Mouse (Mus musculus) forebrain, embryonic 14.5 days (tissue): ENCODE measurements around the gene Amigo1. TPM values are rescaled to one million over a fixed set of nuclear protein-coding genes. Genes with fewer than 3 reads are reported as not detected.
"Not testable (repeated sequence)": the region's sequence is repeated elsewhere in the genome, so short reads cannot be mapped to it uniquely, and the experiment has no call there.

Source experiments
- ATAC-seq: fragments of 200-750 bp; cut with Nextera tagmentation; 2 replicates; pipeline ENCODE4 v1.8.0; 2017; ENCODE audit warnings: mild to moderate bottlenecking, moderate library complexity
- DNase-seq: peaks from one replicate; pipeline ENCODE4 v3.0.0-alpha.2; 2015; ENCODE audit warnings: low spot score
- H3K27ac ChIP-seq: fragments of 300-500 bp; sonication (generic); 2 replicates; pipeline ENCODE4 v1.5.1; 2014; ENCODE audit warnings: low read depth, mild to moderate bottlenecking, control low read depth, low read length, moderate library complexity
- H3K27me3 ChIP-seq: fragments of 300-500 bp; sonication (generic); replicated peaks from 2 replicates; pipeline ENCODE4 v1.6.1; 2014; ENCODE audit warnings: low read length, control low read depth, mixed read lengths; ENCODE audit not compliant: control insufficient read depth, insufficient read depth
- H3K36me3 ChIP-seq: fragments of 300-500 bp; sonication (generic); 2 replicates; pipeline ENCODE4 v1.6.1; 2014; ENCODE audit warnings: low read length, control low read depth; ENCODE audit not compliant: control insufficient read depth, insufficient read depth
- H3K4me1 ChIP-seq: fragments of 300-500 bp; sonication (generic); 2 replicates; pipeline ENCODE4 v1.6.1; 2014; ENCODE audit warnings: antibody characterized with exemption, low read length, control low read depth; ENCODE audit not compliant: control insufficient read depth, insufficient read depth
- H3K4me2 ChIP-seq: fragments of 300-500 bp; sonication (generic); 2 replicates; pipeline ENCODE4 v1.6.1; 2014; ENCODE audit warnings: mild to moderate bottlenecking, control low read depth, low read length
- H3K4me3 ChIP-seq: fragments of 300-500 bp; sonication (generic); 2 replicates; pipeline ENCODE4 v1.5.1; 2014; ENCODE audit warnings: low read depth, low read length, control low read depth
- H3K9ac ChIP-seq: fragments of 300-500 bp; sonication (generic); 2 replicates; pipeline ENCODE4 v1.6.1; 2014; ENCODE audit warnings: mild to moderate bottlenecking, low read length, control low read depth, moderate library complexity
- H3K9me3 ChIP-seq: fragments of 300-500 bp; sonication (generic); replicated peaks from 2 replicates; pipeline ENCODE4 v1.6.1; 2016; ENCODE audit warnings: low read length, control low read depth, mixed read lengths; ENCODE audit not compliant: control insufficient read depth
- WGBS: fragments of 180-500 bp; shearing (Covaris S2); extraction: QIAGEN DNeasy Blood & Tissue Kit; methylation state at CpG from one replicate; pipeline ENCODE4 v1.1.7; 2014; 5-methylcytosine and 5-hydroxymethylcytosine counted together
- polyA plus RNA-seq: library from polyadenylated mRNA; unstranded; fragments of >200 nt; fragmentation: Nextera tagmentation; extraction: Ambion mirVana; gene quantifications from 2 replicates; pipeline ENCODE4 v1.2.1, GENCODE M21; 2014

The Amigo1 gene
- polyA plus RNA-seq, 1 experiment from 2014 or later, result 4.8 TPM

- WGBS, result 86% methylated on average over 8 of the region's 8 CpGs
- no peak for DNase-seq
- no peak overlapping the region for H3K9ac ChIP-seq
- no peaks in the 10 kb centered on the region for H3K27me3 ChIP-seq
- peak overlapping the region; percentile 97 for H3K27ac ChIP-seq
- peak overlapping the region; percentile 74; the same call in 1 of the 2 replicates for H3K4me2 ChIP-seq
- ATAC-seq, result no peak
- peaks cover 29% of the 10 kb centered on the region for H3K4me1 ChIP-seq
- peaks cover 9% of the 10 kb centered on the region for H3K36me3 ChIP-seq
- H3K4me3 ChIP-seq, result no peak overlapping the region
- no peaks in the 10 kb centered on the region for H3K9me3 ChIP-seq
Observed at GRCm38 (mm10) chr3:108212406-108212805, 26.3 kb downstream of the Amigo1 start.

DNA sequence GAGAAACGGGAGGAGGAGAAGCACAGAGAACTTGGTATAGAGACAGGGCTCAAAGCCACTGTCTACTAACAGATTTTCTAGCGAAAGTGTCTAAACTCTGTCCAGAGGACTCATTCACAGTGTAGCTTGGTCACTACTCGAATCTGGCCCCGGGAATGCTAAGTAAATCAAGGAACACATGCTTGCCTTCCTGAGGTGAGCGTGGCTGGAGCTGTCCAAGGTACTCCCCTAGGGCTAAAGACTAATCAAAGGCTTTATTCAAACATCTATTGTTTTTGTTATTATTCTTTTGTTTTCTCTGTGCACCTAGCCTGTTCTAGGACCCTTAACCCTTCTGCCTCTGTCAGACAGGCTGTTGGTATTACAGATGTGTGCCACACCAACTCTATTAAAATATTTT lies 28.6 kb downstream of the Amigo1 start:
- Histone ChIP-seq H3K27me3 (no peaks in the 10 kb centered on the region), H3K4me1 (peaks cover 12% of the 10 kb centered on the region; the same call in 1 of the 2 replicates), H3K9me3 (no peaks in the 10 kb centered on the region), H3K4me2 (no peak overlapping the region), H3K4me3 (no peak overlapping the region), H3K27ac (no peak overlapping the region), H3K36me3 (no peaks in the 10 kb centered on the region), H3K9ac (no peak overlapping the region)
- DNase-seq (no peak), ATAC-seq (no peak)
- 16% methylated on average over 5 of the region's 5 CpGs for WGBS

DNA sequence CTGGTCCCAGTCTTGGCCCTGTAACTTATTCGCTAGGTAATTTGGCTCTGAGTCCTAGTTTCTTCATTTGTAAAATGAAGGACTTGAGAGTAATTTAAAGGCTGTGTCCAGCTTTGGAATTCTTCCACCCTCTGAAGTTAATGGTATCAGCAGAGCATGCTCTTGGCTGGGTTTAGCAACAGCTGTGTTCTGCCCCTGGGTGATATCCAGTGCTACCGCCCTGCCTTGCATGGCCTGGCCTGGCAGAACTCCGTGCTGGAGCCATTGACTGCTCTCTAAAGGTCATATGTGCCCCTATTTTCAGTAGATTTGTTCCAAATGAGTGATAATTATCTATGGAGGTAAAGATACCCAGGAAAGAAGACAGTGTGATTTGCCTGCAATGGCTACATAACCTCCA lies 34.5 kb downstream of the Amigo1 start:
- Histone ChIP-seq H3K4me2 (no peak overlapping the region), H3K4me3 (no peak overlapping the region), H3K4me1 (no peaks in the 10 kb centered on the region), H3K36me3 (no peaks in the 10 kb centered on the region), H3K9me3 (no peaks in the 10 kb centered on the region), H3K27ac (no peak overlapping the region), H3K9ac (no peak overlapping the region), H3K27me3 (peaks cover 11% of the 10 kb centered on the region; the same call in 1 of the 2 replicates)
- 73% methylated on average over 3 of the region's 3 CpGs for WGBS
- ATAC-seq (no peak), DNase-seq (no peak)

GRCm38 (mm10) chr3:108225711-108226557 lies 39.8 kb downstream of the Amigo1 start:
- no peaks in the 10 kb centered on the region for H3K9me3 ChIP-seq
- ATAC-seq (peak; percentile 32), DNase-seq (no peak)
- H3K36me3 ChIP-seq, result no peaks in the 10 kb centered on the region
- no peak overlapping the region for H3K27ac ChIP-seq
- WGBS, result 3% methylated on average over 57 of the region's 67 CpGs
- H3K27me3 ChIP-seq, result peaks cover 30% of the 10 kb centered on the region
- peaks cover 9% of the 10 kb centered on the region; the same call in 1 of the 2 replicates for H3K4me1 ChIP-seq
- peak overlapping the region; percentile 40 for H3K4me3 ChIP-seq
- peak overlapping the region; percentile 71 for H3K4me2 ChIP-seq
- peak overlapping the region; percentile 56 for H3K9ac ChIP-seq

- DNase-seq (peak; percentile 69), ATAC-seq (peak; percentile 70)
- no peak within 1 kb of the TSS for H3K27ac ChIP-seq
- H3K4me1 ChIP-seq, result peaks cover 9% of the 10 kb centered on the region; the same call in 1 of the 2 replicates
- H3K4me2 ChIP-seq, result peak within 1 kb of the TSS; percentile 71
- H3K4me3 ChIP-seq, result peak within 1 kb of the TSS; percentile 40
- H3K36me3 ChIP-seq, result no peaks in the 10 kb centered on the region
- H3K9me3 ChIP-seq, result no peaks in the 10 kb centered on the region
- peaks cover 30% of the 10 kb centered on the region for H3K27me3 ChIP-seq
- peak within 1 kb of the TSS; percentile 56 for H3K9ac ChIP-seq
- WGBS, result 1% methylated on average over 44 of the region's 44 CpGs
Observed at GRCm38 (mm10) chr3:108226558-108227350, 40.6 kb downstream of the Amigo1 start, which contains the start of gene Sypl2. Gene Sypl2 (minus strand): TSS chr3:108226648.

- Histone ChIP-seq H3K4me1 (peaks cover 9% of the 10 kb centered on the region; the same call in 1 of the 2 replicates), H3K36me3 (no peaks in the 10 kb centered on the region), H3K9me3 (no peaks in the 10 kb centered on the region), H3K9ac (no peak overlapping the region), H3K4me3 (0 out of 2 replicates have a peak overlapping the region, but pooled peaks have one; percentile 40), H3K27me3 (peaks cover 30% of the 10 kb centered on the region), H3K27ac (no peak overlapping the region), H3K4me2 (peak overlapping the region; percentile 71; the same call in 1 of the 2 replicates)
- ATAC-seq (no peak), DNase-seq (no peak)
- WGBS, result 83% methylated on average over 2 of the region's 2 CpGs
Observed at GRCm38 (mm10) chr3:108227521-108227920, 41.4 kb downstream of the Amigo1 start.

DNA sequence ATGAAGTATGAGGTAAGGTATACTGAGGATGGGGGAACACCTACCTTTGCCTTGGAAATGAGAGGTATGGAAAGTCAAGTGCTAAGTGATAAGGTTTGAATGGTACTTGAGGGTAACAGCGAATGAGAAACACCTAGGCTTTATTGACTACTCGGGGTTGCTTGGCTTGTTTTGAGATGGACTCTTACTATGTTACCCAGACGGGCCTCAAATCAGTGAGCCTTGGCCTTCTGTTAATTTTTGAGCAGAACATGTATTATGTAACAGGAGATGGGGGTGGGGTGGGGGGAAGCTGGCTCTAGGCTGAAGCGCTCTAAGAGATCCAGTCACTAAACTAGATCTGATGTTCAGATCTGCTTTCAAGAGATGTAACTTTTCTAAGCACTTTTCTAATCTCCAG lies 45.5 kb downstream of the Amigo1 start:
- no peak overlapping the region for H3K27ac ChIP-seq
- no peak overlapping the region for H3K9ac ChIP-seq
- DNase-seq (no peak), ATAC-seq (no peak)
- H3K4me2 ChIP-seq, result no peak overlapping the region
- WGBS, result 80% methylated on average over 4 of the region's 4 CpGs
- no peaks in the 10 kb centered on the region for H3K9me3 ChIP-seq
- peaks cover 11% of the 10 kb centered on the region; the same call in 1 of the 2 replicates for H3K27me3 ChIP-seq
- H3K4me3 ChIP-seq, result no peak overlapping the region
- peaks cover 2% of the 10 kb centered on the region; the same call in 1 of the 2 replicates for H3K4me1 ChIP-seq
- no peaks in the 10 kb centered on the region for H3K36me3 ChIP-seq

- H3K27ac ChIP-seq, DNase-seq, H3K9ac ChIP-seq, H3K4me3 ChIP-seq, H3K4me2 ChIP-seq, H3K9me3 ChIP-seq, H3K27me3 ChIP-seq, H3K4me1 ChIP-seq, ATAC-seq, H3K36me3 ChIP-seq: not testable (repeated sequence)
- WGBS, result 90% methylated on average over 4 of the region's 4 CpGs
Observed at GRCm38 (mm10) chr3:108237474-108238102, 51.5 kb downstream of the Amigo1 start.
